Mouse (Mus musculus) pancreas, adult 10 weeks (tissue): ENCODE results near the gene Sfrp2. TPM values are rescaled to one million over a fixed set of nuclear protein-coding genes. Genes with fewer than 3 reads are reported as not detected.

Experiments used
- polyA plus RNA-seq: library from polyadenylated mRNA; stranded (reverse); fragments of 350-450 nt; fragmentation: Illumina TruSeq; extraction: RNeasy Lipid Tissue Mini Kit (QIAGEN cat#74804); gene quantifications from one replicate; pipeline ENCODE4 v1.2.3, GENCODE M21; 2015; ENCODE audit warnings: low read depth, low replicate concordance; ENCODE audit not compliant: insufficient read depth

The Sfrp2 gene
- polyA plus RNA-seq: 1.8 TPM

DNA sequence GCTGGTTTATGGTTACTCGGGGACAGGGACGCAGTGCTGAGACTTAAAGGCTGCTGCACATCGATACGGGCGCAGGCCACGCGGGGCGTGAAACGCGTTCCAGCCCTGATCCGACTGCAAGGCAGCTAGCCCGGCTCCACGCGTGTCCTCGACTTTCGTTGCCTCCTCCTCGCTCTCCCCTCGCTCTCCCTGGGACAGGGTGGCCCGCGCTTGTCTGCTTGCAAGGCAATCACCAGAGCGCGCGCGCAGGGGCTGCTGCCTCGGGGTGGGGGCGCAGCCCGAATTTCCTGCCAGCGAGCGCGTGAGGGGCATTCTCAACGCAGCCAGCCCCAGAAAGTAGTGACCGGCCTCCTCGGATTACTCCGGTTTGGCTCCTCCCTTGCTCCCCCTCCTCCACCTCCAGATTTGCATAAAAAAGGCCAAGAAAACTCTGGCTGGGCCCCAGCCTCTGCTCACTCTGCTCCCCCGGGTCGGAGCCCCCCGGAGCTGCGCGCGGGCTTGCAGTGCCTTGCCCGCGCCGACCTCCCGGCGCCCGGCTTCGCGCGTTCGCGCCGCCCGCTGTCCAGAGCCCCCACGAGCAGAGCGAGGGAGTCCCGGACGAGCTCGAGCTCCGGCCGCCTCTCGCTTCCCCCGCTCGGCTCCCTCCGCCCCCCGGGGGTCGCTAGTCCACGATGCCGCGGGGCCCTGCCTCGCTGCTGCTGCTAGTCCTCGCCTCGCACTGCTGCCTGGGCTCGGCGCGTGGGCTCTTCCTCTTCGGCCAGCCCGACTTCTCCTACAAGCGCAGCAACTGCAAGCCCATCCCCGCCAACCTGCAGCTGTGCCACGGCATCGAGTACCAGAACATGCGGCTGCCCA is at the start of gene Sfrp2:
Gene Sfrp2, plus strand, starts transcription at position 451 of the 855 bp plus-strand sequence.

Other genes starting within 250 kb of the Sfrp2 start
- gene Tlr2, start 75.4 kb downstream of the Sfrp2 start, polyA plus RNA-seq: 2.5 TPM